Mouse (Mus musculus) duodenum, adult 2 months (tissue): ENCODE results near the gene Scyl2. TPM values are rescaled to one million over a fixed set of nuclear protein-coding genes. Genes with fewer than 3 reads are reported as not detected.

Source experiments
- polyA plus RNA-seq: library from polyadenylated mRNA; depleted of rRNA; stranded (reverse); fragments of >200 nt; gene quantifications from 2 replicates; pipeline ENCODE4 v1.2.3, GENCODE M21; 2012; ENCODE audit warnings: low replicate concordance; rRNA removed

The Scyl2 gene
- 7.1 and 7.4 TPM in 2 replicates for polyA plus RNA-seq

DNA sequence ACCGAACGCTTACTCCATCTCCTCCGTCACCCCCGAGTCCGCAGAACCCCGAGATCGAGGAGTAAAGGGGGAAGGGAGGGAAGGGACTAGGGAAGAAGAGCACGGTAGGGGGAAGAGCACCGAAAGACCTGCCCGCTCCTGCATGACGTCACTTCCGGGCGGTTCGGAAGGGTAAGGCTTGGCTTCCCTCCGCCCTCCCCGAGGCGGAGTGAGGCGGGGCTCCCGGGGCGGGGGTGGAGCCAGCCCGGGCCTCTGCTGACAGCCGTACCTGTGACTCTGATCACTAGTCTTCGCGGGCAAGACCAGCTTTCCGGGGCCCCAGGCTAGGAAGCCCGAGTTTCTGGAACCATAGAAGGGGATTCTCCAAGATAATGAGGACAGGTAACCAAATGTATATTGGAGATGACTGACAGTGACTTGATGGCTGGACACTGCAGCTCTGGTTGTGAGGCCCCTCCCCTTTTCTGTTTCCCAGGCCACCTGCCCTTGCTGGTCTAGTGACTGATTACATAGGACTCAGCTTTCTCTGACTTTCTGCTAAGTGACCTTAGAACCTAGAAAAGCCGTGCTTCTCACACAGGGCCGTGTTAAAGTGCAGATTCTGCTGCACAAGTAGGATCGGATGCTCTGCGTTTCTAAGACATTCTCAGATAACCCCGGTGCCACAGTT is at the start of gene Scyl2:
Gene Scyl2 (minus strand): TSS at position 147 of the 670 bp plus-strand sequence.

DNA sequence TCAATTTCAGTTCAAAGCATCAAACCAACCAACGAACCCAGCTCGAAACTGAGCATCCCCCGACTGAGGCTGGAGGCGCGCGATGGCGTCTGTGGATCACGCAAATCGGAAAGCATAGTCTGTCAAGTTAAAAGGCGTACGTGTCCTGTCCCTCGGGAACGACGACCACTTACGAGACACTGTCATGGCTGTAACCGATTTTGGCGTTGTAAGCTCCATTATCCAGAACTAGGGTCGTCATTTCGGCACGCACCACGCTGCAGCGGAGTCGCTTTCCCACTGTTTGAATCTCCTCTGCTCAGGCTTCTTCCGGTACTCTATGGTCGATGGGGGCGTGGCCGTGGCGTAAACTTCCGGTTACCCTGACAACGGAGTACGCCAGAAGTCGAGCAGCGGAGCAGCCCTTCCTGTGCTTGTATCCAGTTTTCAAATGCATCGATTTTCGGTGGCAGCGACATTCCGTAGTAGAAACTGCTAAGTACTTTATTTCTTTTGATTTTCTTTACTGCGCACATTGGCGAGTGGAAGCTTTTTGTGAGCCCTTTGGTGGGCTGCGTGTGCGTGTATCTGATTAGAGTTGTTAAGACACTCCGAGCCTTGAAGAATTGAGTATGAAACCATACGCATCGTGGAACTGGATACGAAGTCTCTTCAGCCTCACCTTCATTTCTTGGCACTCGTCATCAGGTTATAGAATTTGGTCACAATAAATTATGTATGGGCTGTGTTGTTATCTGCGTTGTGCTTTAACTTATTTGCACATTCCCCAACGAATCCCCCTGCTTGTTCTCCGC is 46.1 kb upstream of the Scyl2 start, which contains the start of gene Actr6:
Gene Actr6 (minus strand): TSS at position 295 of the 794 bp plus-strand sequence.

DNA sequence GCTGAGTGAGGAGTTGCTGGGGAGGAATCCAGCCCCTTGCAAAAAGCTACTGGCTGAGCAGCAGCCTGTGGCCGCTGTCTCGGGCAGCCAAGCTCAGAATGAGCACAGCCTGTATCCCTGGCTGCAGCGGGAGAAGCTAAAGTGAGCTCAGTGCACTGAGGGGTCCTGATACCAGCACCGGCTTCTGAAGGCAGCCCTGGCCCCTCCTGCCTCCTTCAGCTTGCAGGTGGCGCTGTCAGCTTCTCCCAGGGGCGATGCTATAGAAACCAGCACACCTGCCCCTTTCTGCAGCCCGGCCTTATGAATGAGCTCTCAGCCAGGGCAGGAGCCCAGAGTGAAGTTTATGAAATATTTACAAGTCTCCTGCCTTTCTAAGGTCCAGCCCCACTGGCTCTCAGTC is 65.0 kb downstream of the Scyl2 start, which contains the start of gene Slc17a8:
Gene Slc17a8 (minus strand): TSS at position 125 of the 400 bp plus-strand sequence.

Other genes starting within 250 kb of the Scyl2 start
- 0.23 and 0.34 TPM in 2 replicates for gene Gas2l3, start 242.3 kb downstream of the Scyl2 start, polyA plus RNA-seq
- 8.1 and 13.0 TPM in 2 replicates for gene Nr1h4, start 152.7 kb downstream of the Scyl2 start, polyA plus RNA-seq
- gene Slc17a8, start 65.0 kb downstream of the Scyl2 start, polyA plus RNA-seq, result not detected in 2 replicates
- gene Actr6, start 46.0 kb upstream of the Scyl2 start, polyA plus RNA-seq, result not detected in 2 replicates
- 3.0 and 5.1 TPM in 2 replicates for gene Uhrf1bp1l, start 58.7 kb upstream of the Scyl2 start, polyA plus RNA-seq
- gene Anks1b, start 187.2 kb upstream of the Scyl2 start, polyA plus RNA-seq, result 0.16 TPM in 1 of 2 replicates, not detected in the other